Mouse (Mus musculus): Measurements from ENCODE around the gene Fam89b. TPM values are rescaled to one million over a fixed set of nuclear protein-coding genes. Genes with fewer than 3 reads are reported as not detected.

Gene Fam89b
- polyA plus RNA-seq, 1 experiment from 2014 or later = 68.1 TPM

Small RNAs within 50 kb of the gene (microRNA-seq; reads per million reads assigned to microRNA genes)
- not detected for gene Mir6987

Other genes starting within 250 kb of the Fam89b start
- gene Mus81, start 241.3 kb downstream of the Fam89b start, polyA plus RNA-seq (2015; fragmentation: Nextera tagmentation; extraction: Ambion mirVana) = 33.8 and 48.7 TPM in 2 replicates
- 1,578 and 1,766 TPM in 2 replicates for gene Cfl1, start 239.2 kb downstream of the Fam89b start, polyA plus RNA-seq (2015; fragmentation: Nextera tagmentation; extraction: Ambion mirVana)
- 0.14 and 0.16 TPM in 2 replicates for gene 1700020D05Rik, start 225.9 kb downstream of the Fam89b start, polyA plus RNA-seq (2015; fragmentation: Nextera tagmentation; extraction: Ambion mirVana)
- gene Snx32, start 219.1 kb downstream of the Fam89b start, polyA plus RNA-seq (2015; fragmentation: Nextera tagmentation; extraction: Ambion mirVana) = 15.8 and 17.6 TPM in 2 replicates
- 0.25 and 0.87 TPM in 2 replicates for gene Ovol1, start 169.0 kb downstream of the Fam89b start, polyA plus RNA-seq (2015; fragmentation: Nextera tagmentation; extraction: Ambion mirVana)
- gene Ap5b1, start 161.6 kb downstream of the Fam89b start, polyA plus RNA-seq (2015; fragmentation: Nextera tagmentation; extraction: Ambion mirVana) = 2.0 and 4.5 TPM in 2 replicates
- 89.7 and 96.1 TPM in 2 replicates for gene Rnaseh2c, start 127.8 kb downstream of the Fam89b start, polyA plus RNA-seq (2015; fragmentation: Nextera tagmentation; extraction: Ambion mirVana)
- gene Kat5, start 119.4 kb downstream of the Fam89b start, polyA plus RNA-seq (2015; fragmentation: Nextera tagmentation; extraction: Ambion mirVana) = 29.6 and 35.3 TPM in 2 replicates
- gene Rela, start 92.2 kb downstream of the Fam89b start, polyA plus RNA-seq (2015; fragmentation: Nextera tagmentation; extraction: Ambion mirVana) = 33.2 and 46.7 TPM in 2 replicates
- gene Sipa1, start 65.9 kb downstream of the Fam89b start, polyA plus RNA-seq (2015; fragmentation: Nextera tagmentation; extraction: Ambion mirVana) = 20.6 and 33.5 TPM in 2 replicates
- gene Map3k11, start 40.9 kb downstream of the Fam89b start, polyA plus RNA-seq (2015; fragmentation: Nextera tagmentation; extraction: Ambion mirVana) = 23.7 and 29.6 TPM in 2 replicates
- gene Pcnx3, start 40.7 kb downstream of the Fam89b start, polyA plus RNA-seq (2015; fragmentation: Nextera tagmentation; extraction: Ambion mirVana) = 8.9 and 14.2 TPM in 2 replicates
- gene Kcnk7, start 25.3 kb downstream of the Fam89b start, polyA plus RNA-seq (2015; fragmentation: Nextera tagmentation; extraction: Ambion mirVana) = 0.40 TPM in 1 of 2 replicates, not detected in the other
- 82.6 and 84.3 TPM in 2 replicates for gene Ehbp1l1, start 3.3 kb downstream of the Fam89b start, polyA plus RNA-seq (2015; fragmentation: Nextera tagmentation; extraction: Ambion mirVana)
- gene Ltbp3, start 11.3 kb upstream of the Fam89b start, polyA plus RNA-seq (2015; fragmentation: Nextera tagmentation; extraction: Ambion mirVana) = 26.6 and 43.3 TPM in 2 replicates
- 53.5 and 65.9 TPM in 2 replicates for gene Scyl1, start 41.8 kb upstream of the Fam89b start, polyA plus RNA-seq (2015; fragmentation: Nextera tagmentation; extraction: Ambion mirVana)
- gene Frmd8, start 145.6 kb upstream of the Fam89b start, polyA plus RNA-seq (2015; fragmentation: Nextera tagmentation; extraction: Ambion mirVana) = 25.1 and 35.1 TPM in 2 replicates
- gene Slc25a45, start 148.2 kb upstream of the Fam89b start, polyA plus RNA-seq (2015; fragmentation: Nextera tagmentation; extraction: Ambion mirVana) = 3.2 and 4.2 TPM in 2 replicates
- 1.2 and 2.0 TPM in 2 replicates for gene Tigd3, start 164.5 kb upstream of the Fam89b start, polyA plus RNA-seq (2015; fragmentation: Nextera tagmentation; extraction: Ambion mirVana)
- gene Dpf2, start 183.4 kb upstream of the Fam89b start, polyA plus RNA-seq (2015; fragmentation: Nextera tagmentation; extraction: Ambion mirVana) = 81.9 and 106 TPM in 2 replicates
- 10.4 and 13.0 TPM in 2 replicates for gene Cdc42ep2, start 195.2 kb upstream of the Fam89b start, polyA plus RNA-seq (2015; fragmentation: Nextera tagmentation; extraction: Ambion mirVana)
- 35.8 and 48.9 TPM in 2 replicates for gene Pola2, start 234.5 kb upstream of the Fam89b start, polyA plus RNA-seq (2015; fragmentation: Nextera tagmentation; extraction: Ambion mirVana)